Mouse (Mus musculus) G1E-ER4 (cell line): ENCODE measurements around the gene Lekr1. TPM values are rescaled to one million over a fixed set of nuclear protein-coding genes. Genes with fewer than 3 reads are reported as not detected.

Source experiments
- GATA1 ChIP-seq: IDR thresholded peaks from one replicate; pipeline ENCODE4 v1.8.0; 2012; ENCODE audit warnings: low read length, inconsistent platforms
- polyA plus RNA-seq: library from polyadenylated mRNA; stranded (reverse); fragments of >175 nt; gene quantifications from 2 replicates; pipeline ENCODE4 v1.2.3, GENCODE M21; 2012

The Lekr1 gene
- polyA plus RNA-seq, 1 experiment: not detected

- no peak for TF ChIP-seq GATA1
Measured at GRCm38 (mm10) chr3:65863762-65864377, 197.8 kb downstream of the Lekr1 start.

DNA sequence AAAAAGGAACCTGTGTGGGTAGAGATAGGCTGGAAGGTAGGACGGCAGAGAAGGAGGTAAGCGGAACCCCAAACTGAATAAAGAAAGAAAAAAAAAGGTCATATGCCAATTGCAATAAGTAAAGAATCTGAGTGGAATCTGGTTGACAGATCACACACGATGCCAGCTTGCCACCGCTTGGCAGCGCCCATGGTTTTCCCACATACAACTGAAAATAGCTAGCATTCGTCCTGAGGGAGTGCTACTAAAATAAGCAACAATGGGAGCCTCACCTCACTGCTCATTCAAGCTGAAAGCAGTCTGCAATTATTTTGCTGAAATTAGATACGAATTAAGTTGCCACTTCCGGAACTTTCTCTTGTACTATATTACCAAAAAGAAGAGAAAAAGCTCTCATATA lies 202.9 kb downstream of the Lekr1 start:
- TF ChIP-seq GATA1: no peak

- TF ChIP-seq GATA1: no peak
Measured at GRCm38 (mm10) chr3:65869724-65870123, 203.7 kb downstream of the Lekr1 start.

- TF ChIP-seq GATA1: no peak
Measured at GRCm38 (mm10) chr3:65871188-65871603, 205.2 kb downstream of the Lekr1 start.

GRCm38 (mm10) chr3:65871609-65872272 lies 205.7 kb downstream of the Lekr1 start:
- no peak for TF ChIP-seq GATA1

DNA sequence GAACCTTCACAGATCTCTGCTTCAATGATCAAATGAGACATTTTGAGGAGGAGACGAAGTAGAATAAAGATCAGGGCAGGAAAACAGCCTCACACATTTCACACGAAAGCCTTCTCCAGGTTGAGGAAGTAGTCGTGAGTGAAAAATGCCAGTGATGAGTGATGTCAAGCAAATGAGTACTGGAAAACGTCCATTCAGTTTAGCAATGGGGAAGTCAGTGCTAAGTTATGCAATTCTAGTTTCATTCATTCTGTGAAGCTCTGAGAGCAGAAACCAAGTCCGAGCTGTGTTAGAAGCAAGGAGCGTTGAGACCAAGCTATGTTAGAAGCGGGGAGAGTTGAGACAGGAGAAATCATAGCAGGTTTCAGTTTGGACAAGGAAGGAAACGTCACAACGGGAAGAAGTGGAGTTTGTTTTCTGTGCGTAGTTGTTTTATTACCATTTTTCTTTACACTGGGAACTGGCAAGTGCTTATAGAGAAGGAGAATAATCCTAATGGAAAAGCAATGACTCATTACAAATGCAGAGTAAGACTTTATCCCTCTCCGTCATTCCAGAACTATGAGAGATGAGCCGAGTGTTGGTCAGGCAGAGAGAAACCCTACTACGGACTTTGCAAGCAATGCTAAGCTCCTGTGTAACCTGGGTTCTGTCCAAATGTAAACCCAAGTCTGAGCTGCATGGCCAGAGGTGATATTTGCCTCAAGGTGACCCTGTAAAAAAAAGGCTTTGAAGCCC lies 207.2 kb downstream of the Lekr1 start:
- TF ChIP-seq GATA1: no peak

Other genes with a start within 250 kb of the Lekr1 start
- gene Tiparp, start 137.8 kb upstream of the Lekr1 start, polyA plus RNA-seq: 1.0 and 1.4 TPM in 2 replicates